Mouse (Mus musculus): ENCODE data around the gene Fam189b.

DNA sequence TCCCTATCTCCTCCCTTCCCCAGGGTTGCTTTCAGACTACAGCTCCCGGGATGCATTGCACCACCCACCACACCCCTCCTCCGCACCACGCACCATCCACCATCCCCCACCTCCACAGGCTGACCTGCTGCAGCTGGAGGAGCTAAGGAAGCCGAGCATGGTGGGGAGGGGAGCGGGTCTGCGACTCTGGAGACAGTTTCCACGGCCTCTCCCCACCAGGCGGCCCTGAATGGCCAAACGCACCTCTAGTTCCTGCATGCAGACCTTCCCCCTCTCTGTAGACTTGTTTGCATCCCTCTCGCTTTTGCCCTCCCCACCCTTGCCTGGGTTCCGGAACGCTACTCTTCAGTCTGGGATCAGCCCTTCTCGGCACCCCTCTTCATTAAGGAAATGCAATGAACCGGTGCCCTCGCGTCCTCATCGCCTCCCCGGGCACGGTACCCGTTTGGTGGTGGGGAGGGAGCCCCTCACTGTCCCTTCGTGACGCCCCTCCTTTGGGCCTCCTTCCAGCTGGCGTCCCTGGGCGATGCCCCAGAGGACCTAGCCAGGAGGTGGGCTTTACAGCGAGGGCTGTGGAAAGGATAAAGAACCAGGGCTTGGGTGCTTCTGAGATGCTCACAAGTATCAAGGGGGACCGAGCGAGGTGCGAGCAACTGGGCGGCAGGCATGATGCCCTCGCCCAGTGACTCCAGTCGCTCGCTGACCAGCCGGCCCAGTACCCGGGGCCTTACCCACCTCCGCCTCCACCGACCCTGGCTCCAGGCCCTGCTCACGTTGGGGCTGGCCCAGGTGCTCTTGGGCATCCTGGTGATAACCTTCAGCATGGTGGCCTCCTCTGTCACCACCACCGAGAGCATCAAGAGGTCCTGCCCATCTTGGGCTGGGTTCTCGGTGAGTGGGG, at the start of gene Fam189b:
- no peak for TF ChIP-seq CTCF (IDR thresholded peaks at IDR 0.05; ENCODE audit: low read depth, low read length)
- TF ChIP-seq POLR2A (IDR thresholded peaks at IDR 0.05; ENCODE audit: extremely low read depth, insufficient read depth, low read length) = no peak

Measured in liver, adult 2 months (tissue).